Mouse (Mus musculus): ENCODE data around the gene Etv6. TPM values are rescaled to one million over a fixed set of nuclear protein-coding genes. Genes with fewer than 3 reads are reported as not detected.

The Etv6 gene
- total and polyA plus RNA-seq, 3 experiments, result 10.4 to 58.9 (median 28.9) TPM

DNA sequence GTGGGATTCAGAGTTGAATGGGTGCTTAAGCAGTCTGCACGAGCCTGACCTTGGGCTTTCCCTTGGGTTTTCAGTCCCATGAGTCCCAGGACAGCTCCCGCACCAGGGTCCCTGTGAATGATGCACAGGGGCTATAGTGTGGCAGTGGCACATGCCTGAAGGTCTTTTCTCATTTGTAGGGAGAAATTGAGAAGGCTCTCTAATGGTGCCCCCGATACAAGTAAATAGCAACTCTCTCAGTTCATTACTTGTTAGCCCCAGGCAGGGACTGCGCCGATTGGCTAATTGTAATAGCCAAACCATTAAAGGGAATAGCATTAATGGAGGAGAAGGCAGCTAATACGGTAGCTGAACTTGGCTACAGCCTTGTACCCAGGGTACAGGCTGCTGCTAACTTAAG is 92.5 kb downstream of the Etv6 start:
- ATAC-seq (ENCODE audit: extremely low read depth, insufficient number of reproducible peaks, low FRiP score, poor library complexity, severe bottlenecking), result no peak
- Histone ChIP-seq H3K4me3 (ENCODE audit: low read depth, low read length) (no peak overlapping the region), H3K4me1 (ENCODE audit: insufficient read depth, low read depth, low read length) (peaks cover 20% of the 10 kb centered on the region), H3K9me3 (replicated peaks) (no peaks in the 10 kb centered on the region), H3K36me3 (replicated peaks) (peaks cover 62% of the 10 kb centered on the region), H3K27me3 (ENCODE audit: insufficient read depth, low read length) (no peaks in the 10 kb centered on the region)
- TF ChIP-seq GATA1 (IDR thresholded peaks at IDR 0.05; ENCODE audit: borderline replicate concordance, low read length) (no peak), GATA2 (IDR thresholded peaks at IDR 0.05; ENCODE audit: borderline replicate concordance, low read depth, low read length) (no peak), TAL1 (conservative IDR thresholded peaks at IDR 0.05; ENCODE audit: low read depth, low read length) (no peak), CTCF (IDR thresholded peaks at IDR 0.05; ENCODE audit: low read depth, low read length) (no peak)
- DNase-seq (ENCODE audit: low spot score), result no peak

- TF ChIP-seq TAL1 (conservative IDR thresholded peaks at IDR 0.05; ENCODE audit: low read depth, low read length) (no peak), GATA2 (IDR thresholded peaks at IDR 0.05; ENCODE audit: borderline replicate concordance, low read depth, low read length) (no peak), POLR2AphosphoS5 (IDR thresholded peaks at IDR 0.05; ENCODE audit: insufficient replicate concordance, low read depth, low read length) (no peak), GATA1 (IDR thresholded peaks at IDR 0.05; ENCODE audit: borderline replicate concordance, low read length) (no peak), CTCF (IDR thresholded peaks at IDR 0.05; ENCODE audit: low read depth, low read length) (no peak)
- Histone ChIP-seq H3K4me1 (ENCODE audit: insufficient read depth, low read depth, low read length) (peaks cover 20% of the 10 kb centered on the region), H3K36me3 (replicated peaks) (peaks cover 64% of the 10 kb centered on the region), H3K9me3 (replicated peaks) (no peaks in the 10 kb centered on the region), H3K4me3 (ENCODE audit: low read depth, low read length) (no peak overlapping the region), H3K27me3 (ENCODE audit: insufficient read depth, low read length) (no peaks in the 10 kb centered on the region)
- DNase-seq (ENCODE audit: low spot score) (no peak), ATAC-seq (ENCODE audit: extremely low read depth, insufficient number of reproducible peaks, low FRiP score, poor library complexity, severe bottlenecking) (no peak)
Observed at GRCm38 (mm10) chr6:134128594-134128993, 93.1 kb downstream of the Etv6 start.

DNA sequence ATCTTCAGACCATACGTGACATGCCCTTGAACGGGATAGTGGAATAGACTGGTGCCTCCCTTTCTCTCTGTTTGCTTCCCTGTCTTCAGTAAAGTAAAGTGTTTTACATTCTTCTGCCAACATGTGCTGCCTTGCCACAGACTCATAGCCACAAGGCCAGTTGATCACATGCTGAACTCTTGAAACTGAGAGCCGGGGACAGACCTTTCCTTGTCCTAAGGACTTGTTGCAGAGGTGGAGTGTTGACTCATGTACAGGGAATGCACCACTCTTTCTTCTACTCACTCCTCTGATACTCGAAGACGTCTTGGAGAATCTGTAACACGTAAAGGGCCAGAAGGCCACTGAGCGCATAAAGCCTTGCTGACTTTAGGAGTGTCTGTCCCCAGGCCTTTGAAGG is 94.3 kb downstream of the Etv6 start:
- Histone ChIP-seq H3K36me3 (replicated peaks) (peaks cover 60% of the 10 kb centered on the region), H3K27me3 (ENCODE audit: insufficient read depth, low read length) (no peaks in the 10 kb centered on the region), H3K9me3 (replicated peaks) (no peaks in the 10 kb centered on the region), H3K4me1 (ENCODE audit: insufficient read depth, low read depth, low read length) (peaks cover 20% of the 10 kb centered on the region), H3K4me3 (ENCODE audit: low read depth, low read length) (no peak overlapping the region)
- DNase-seq (ENCODE audit: low spot score) (no peak), ATAC-seq (ENCODE audit: extremely low read depth, insufficient number of reproducible peaks, low FRiP score, poor library complexity, severe bottlenecking) (no peak)
- TF ChIP-seq CTCF (IDR thresholded peaks at IDR 0.05; ENCODE audit: low read depth, low read length) (no peak), POLR2AphosphoS5 (IDR thresholded peaks at IDR 0.05; ENCODE audit: insufficient replicate concordance, low read depth, low read length) (no peak), GATA2 (IDR thresholded peaks at IDR 0.05; ENCODE audit: borderline replicate concordance, low read depth, low read length) (no peak), TAL1 (conservative IDR thresholded peaks at IDR 0.05; ENCODE audit: low read depth, low read length) (no peak), GATA1 (IDR thresholded peaks at IDR 0.05; ENCODE audit: borderline replicate concordance, low read length) (no peak)

GRCm38 (mm10) chr6:134130816-134131215 is 95.3 kb downstream of the Etv6 start:
- ATAC-seq (ENCODE audit: extremely low read depth, insufficient number of reproducible peaks, low FRiP score, poor library complexity, severe bottlenecking) (peak; percentile 74), DNase-seq (ENCODE audit: low spot score) (peak; percentile 12)
- no peak for TF ChIP-seq CTCF (IDR thresholded peaks at IDR 0.05; ENCODE audit: low read depth, low read length)
- peak; percentile 25; the same call in 1 of the 2 replicates for TF ChIP-seq TAL1 (conservative IDR thresholded peaks at IDR 0.05; ENCODE audit: low read depth, low read length)
- peaks cover 21% of the 10 kb centered on the region for H3K4me1 ChIP-seq (ENCODE audit: insufficient read depth, low read depth, low read length)
- peaks cover 57% of the 10 kb centered on the region for H3K36me3 ChIP-seq (replicated peaks)
- no peaks in the 10 kb centered on the region for H3K9me3 ChIP-seq (replicated peaks)
- H3K4me3 ChIP-seq (ENCODE audit: low read depth, low read length), result no peak overlapping the region
- no peaks in the 10 kb centered on the region for H3K27me3 ChIP-seq (ENCODE audit: insufficient read depth, low read length)

DNA sequence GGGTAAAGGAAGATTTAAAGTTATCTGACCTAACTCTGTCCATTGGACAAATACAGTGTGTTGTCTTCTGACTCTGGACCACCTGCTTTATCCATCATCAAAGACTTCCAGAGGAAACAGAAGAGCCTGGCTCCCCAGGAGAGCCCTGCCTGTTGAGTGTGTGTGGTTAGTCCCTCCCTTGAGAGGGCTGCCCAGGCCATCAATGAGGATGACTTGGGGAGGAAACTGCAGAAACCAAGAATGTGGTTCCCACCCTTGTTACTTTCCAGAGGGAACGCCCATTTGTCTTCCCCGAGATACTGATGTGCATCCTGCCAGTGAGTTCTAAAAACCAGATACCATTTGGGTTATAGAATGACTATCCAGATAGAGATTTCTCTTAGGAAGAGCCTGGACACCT is 96.1 kb downstream of the Etv6 start:
- DNase-seq (ENCODE audit: low spot score) (no peak), ATAC-seq (ENCODE audit: extremely low read depth, insufficient number of reproducible peaks, low FRiP score, poor library complexity, severe bottlenecking) (no peak)
- Histone ChIP-seq H3K27me3 (ENCODE audit: insufficient read depth, low read length) (no peaks in the 10 kb centered on the region), H3K36me3 (replicated peaks) (peaks cover 62% of the 10 kb centered on the region), H3K9me3 (replicated peaks) (no peaks in the 10 kb centered on the region), H3K4me1 (ENCODE audit: insufficient read depth, low read depth, low read length) (peaks cover 23% of the 10 kb centered on the region), H3K4me3 (ENCODE audit: low read depth, low read length) (no peak overlapping the region)
- TF ChIP-seq GATA1 (IDR thresholded peaks at IDR 0.05; ENCODE audit: borderline replicate concordance, low read length), result no peak
- TF ChIP-seq GATA2 (IDR thresholded peaks at IDR 0.05; ENCODE audit: borderline replicate concordance, low read depth, low read length), result no peak
- TF ChIP-seq POLR2AphosphoS5 (IDR thresholded peaks at IDR 0.05; ENCODE audit: insufficient replicate concordance, low read depth, low read length), result no peak
- TF ChIP-seq CTCF (IDR thresholded peaks at IDR 0.05; ENCODE audit: low read depth, low read length), result no peak
- no peak for TF ChIP-seq TAL1 (conservative IDR thresholded peaks at IDR 0.05; ENCODE audit: low read depth, low read length)

DNA sequence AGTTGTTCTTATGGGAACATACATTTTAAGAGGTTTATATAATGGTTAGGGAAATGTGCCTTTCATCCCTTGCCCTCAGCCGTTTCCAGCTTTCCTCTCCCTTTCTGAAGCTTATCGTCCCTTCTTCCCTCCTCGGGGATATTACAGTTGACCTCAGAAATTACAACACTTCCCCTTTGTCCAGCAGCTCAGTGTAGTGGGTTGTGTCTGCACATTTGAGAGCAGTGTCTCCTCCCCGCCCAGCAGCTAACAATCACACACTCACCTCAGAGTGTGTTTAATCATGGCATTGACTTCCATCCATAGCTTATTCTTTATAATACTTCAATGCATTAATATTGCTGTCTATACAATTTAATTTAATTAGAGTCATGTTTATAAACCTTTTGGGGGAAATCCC is 98.3 kb downstream of the Etv6 start:
- Histone ChIP-seq H3K4me3 (ENCODE audit: low read depth, low read length) (no peak overlapping the region), H3K27me3 (ENCODE audit: insufficient read depth, low read length) (no peaks in the 10 kb centered on the region), H3K9me3 (replicated peaks) (no peaks in the 10 kb centered on the region), H3K36me3 (replicated peaks) (peaks cover 67% of the 10 kb centered on the region), H3K4me1 (ENCODE audit: insufficient read depth, low read depth, low read length) (peaks cover 23% of the 10 kb centered on the region)
- ATAC-seq (ENCODE audit: extremely low read depth, insufficient number of reproducible peaks, low FRiP score, poor library complexity, severe bottlenecking) (no peak), DNase-seq (ENCODE audit: low spot score) (no peak)
- no peak for TF ChIP-seq GATA1 (IDR thresholded peaks at IDR 0.05; ENCODE audit: borderline replicate concordance, low read length)
- no peak for TF ChIP-seq POLR2AphosphoS5 (IDR thresholded peaks at IDR 0.05; ENCODE audit: insufficient replicate concordance, low read depth, low read length)
- TF ChIP-seq GATA2 (IDR thresholded peaks at IDR 0.05; ENCODE audit: borderline replicate concordance, low read depth, low read length), result no peak
- TF ChIP-seq TAL1 (conservative IDR thresholded peaks at IDR 0.05; ENCODE audit: low read depth, low read length), result no peak
- no peak for TF ChIP-seq CTCF (IDR thresholded peaks at IDR 0.05; ENCODE audit: low read depth, low read length)

All from G1E (cell line).